Mouse (Mus musculus) hindbrain, embryonic 15.5 days (tissue): ENCODE results near the gene Cd300a. TPM values are rescaled to one million over a fixed set of nuclear protein-coding genes. Genes with fewer than 3 reads are reported as not detected.

Experiments used
- ATAC-seq: fragments of 200-750 bp; cut with Nextera tagmentation; 2 replicates; pipeline ENCODE4 v1.8.0; 2017; ENCODE audit warnings: low read depth, moderate number of reproducible peaks, moderate TSS enrichment; ENCODE audit not compliant: low FRiP score
- H3K27ac ChIP-seq: fragments of 300-500 bp; sonication (generic); replicated peaks from 2 replicates; pipeline ENCODE4 v1.5.1; 2015; ENCODE audit warnings: mild to moderate bottlenecking, inconsistent platforms
- H3K27me3 ChIP-seq: fragments of 300-500 bp; sonication (generic); 2 replicates; pipeline ENCODE4 v1.6.1; 2015; ENCODE audit warnings: control low read depth, inconsistent platforms
- H3K36me3 ChIP-seq: fragments of 300-500 bp; sonication (generic); 2 replicates; pipeline ENCODE4 v1.6.1; 2015; ENCODE audit warnings: control low read depth, inconsistent platforms
- H3K4me1 ChIP-seq: fragments of 300-500 bp; sonication (generic); replicated peaks from 2 replicates; pipeline ENCODE4 v1.6.1; 2015; ENCODE audit warnings: control low read depth, inconsistent platforms
- H3K4me2 ChIP-seq: fragments of 300-500 bp; sonication (generic); 2 replicates; pipeline ENCODE4 v1.6.1; 2015; ENCODE audit warnings: moderate library complexity, mild to moderate bottlenecking, inconsistent platforms
- H3K4me3 ChIP-seq: fragments of 300-500 bp; sonication (generic); 2 replicates; pipeline ENCODE4 v1.5.1; 2015; ENCODE audit warnings: mild to moderate bottlenecking, inconsistent platforms
- H3K9ac ChIP-seq: fragments of 300-500 bp; sonication (generic); 2 replicates; pipeline ENCODE4 v1.6.1; 2015; ENCODE audit warnings: inconsistent platforms
- H3K9me3 ChIP-seq: fragments of 300-500 bp; sonication (generic); 2 replicates; pipeline ENCODE4 v1.6.1; 2016; ENCODE audit warnings: control low read depth, inconsistent platforms
- WGBS: fragments of 180-500 bp; shearing (Covaris S2); methylation state at CpG from one replicate; pipeline ENCODE4 v1.1.7; 2015; 5-methylcytosine and 5-hydroxymethylcytosine counted together
- polyA plus RNA-seq: library from polyadenylated mRNA; unstranded; fragments of >200 nt; fragmentation: Nextera tagmentation; extraction: Ambion mirVana; gene quantifications from 2 replicates; pipeline ENCODE4 v1.2.1, GENCODE M21; 2015

Cd300a gene
- polyA plus RNA-seq, 1 experiment from 2014 or later: 1.4 TPM

DNA sequence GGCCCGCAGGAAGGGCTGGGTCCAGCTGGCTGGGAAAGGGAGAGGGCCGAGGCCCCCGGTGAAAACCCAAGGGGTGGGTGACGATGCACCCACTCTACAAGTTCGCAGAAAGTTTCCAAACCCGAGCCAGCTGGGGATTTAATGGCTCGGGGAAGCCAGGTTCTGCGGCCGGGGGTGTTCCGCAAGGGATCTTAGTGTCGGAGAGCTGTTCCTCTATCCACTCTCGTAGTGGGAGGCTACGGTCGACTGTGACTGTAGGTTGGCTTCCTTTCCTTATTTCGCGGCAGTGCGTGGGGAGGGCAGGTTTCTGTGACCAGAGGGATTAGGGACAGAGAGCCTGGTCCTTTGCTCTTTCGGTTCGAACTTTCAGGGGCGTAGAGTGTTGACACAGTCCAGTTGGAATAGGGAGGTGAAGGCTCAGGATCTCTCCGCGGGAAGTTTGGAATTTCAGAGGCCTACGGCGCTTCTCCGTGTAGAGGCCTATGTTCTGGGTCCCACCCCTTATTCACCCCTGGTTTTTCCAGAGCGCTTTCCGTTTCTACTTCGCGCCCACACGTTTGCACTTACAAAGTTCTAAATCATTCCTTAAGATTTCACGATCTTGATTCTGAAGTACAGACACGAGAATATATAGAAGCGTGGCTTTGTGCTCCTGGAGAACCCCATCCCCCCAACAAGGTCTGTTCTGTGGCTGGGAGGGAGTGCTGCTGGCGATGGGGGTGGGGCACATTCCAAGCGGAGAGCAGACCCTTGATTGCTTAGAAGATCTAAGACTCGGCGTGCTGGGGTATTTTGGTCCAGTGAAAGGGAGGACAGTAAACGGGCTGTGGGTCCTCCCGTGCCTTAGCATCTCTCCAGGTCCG lies 37.3 kb upstream of the Cd300a start:
- Histone ChIP-seq H3K9me3 (no peaks in the 10 kb centered on the region), H3K9ac (peak overlapping the region; percentile 40), H3K4me3 (peak overlapping the region; percentile 54), H3K4me1 (peaks cover 30% of the 10 kb centered on the region), H3K36me3 (no peaks in the 10 kb centered on the region), H3K27ac (peak overlapping the region; percentile 61; the same call in 1 of the 2 replicates), H3K27me3 (peaks cover 49% of the 10 kb centered on the region), H3K4me2 (peak overlapping the region; percentile 89)
- 2% methylated on average over 40 of the region's 40 CpGs for WGBS
- ATAC-seq: no peak

DNA sequence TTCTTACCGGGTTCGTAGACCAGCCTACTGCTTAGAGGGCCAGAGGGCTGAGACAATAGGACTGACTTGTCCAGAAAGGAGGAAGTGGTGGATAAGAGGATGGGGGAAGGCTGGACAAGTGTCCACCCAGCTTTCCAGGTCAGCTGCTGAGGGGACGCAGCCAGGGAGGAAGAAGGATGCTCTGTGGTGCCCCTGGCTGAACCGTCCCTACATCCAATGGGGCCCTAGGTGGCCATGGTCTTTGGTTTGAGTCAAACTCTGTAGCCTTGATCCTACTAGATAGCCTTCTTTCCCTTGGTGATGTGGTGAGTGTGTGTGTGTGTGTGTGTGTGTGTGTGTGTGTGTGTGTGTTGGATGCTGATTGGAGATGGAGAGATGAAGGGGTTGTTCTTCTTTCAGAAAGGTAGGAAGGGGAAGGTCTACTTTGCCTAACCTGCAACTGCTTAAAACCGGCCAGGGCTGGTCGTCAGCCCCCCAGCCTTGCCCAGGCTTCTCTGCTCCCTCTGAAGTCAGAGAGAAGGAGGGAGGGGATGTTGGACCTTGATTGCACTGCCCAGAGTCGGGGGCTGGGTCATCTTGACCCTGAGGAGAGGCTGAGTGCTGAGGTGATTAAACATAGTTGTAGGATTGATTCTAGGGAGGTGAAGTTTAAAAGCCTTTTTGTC lies 36.5 kb upstream of the Cd300a start:
- Histone ChIP-seq H3K9me3 (no peaks in the 10 kb centered on the region), H3K27me3 (peaks cover 49% of the 10 kb centered on the region), H3K36me3 (no peaks in the 10 kb centered on the region), H3K9ac (no peak overlapping the region), H3K27ac (no peak overlapping the region), H3K4me3 (peak overlapping the region; percentile 54), H3K4me2 (peak overlapping the region; percentile 89), H3K4me1 (peaks cover 30% of the 10 kb centered on the region)
- ATAC-seq: no peak
- WGBS: 21% methylated on average over 7 of the region's 7 CpGs

DNA sequence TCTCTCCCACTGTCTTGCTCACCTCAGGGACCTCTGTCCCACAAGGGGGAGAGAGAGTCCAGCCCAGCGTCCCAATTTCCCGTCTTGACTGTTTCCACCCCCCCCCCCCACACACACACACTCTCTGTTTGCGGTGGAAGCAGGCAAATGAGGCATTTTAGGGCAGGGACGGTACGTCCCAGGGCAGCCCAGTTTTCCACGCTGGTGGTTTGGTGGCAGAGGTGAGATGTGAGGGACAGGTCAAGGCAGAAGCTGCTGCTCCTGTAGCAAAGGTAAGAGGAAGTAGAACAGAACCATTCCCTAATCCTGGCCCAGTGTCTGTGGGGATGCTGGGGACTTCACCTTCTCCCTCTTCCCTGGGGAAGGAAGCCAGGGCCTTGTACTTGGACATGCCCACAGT lies 35.3 kb upstream of the Cd300a start:
- no peak for ATAC-seq
- Histone ChIP-seq H3K36me3 (no peaks in the 10 kb centered on the region), H3K4me2 (no peak overlapping the region), H3K27ac (no peak overlapping the region), H3K9ac (no peak overlapping the region), H3K9me3 (no peaks in the 10 kb centered on the region), H3K4me1 (peaks cover 30% of the 10 kb centered on the region), H3K4me3 (no peak overlapping the region), H3K27me3 (peaks cover 40% of the 10 kb centered on the region)
- 83% methylated on average over 6 of the region's 6 CpGs for WGBS

DNA sequence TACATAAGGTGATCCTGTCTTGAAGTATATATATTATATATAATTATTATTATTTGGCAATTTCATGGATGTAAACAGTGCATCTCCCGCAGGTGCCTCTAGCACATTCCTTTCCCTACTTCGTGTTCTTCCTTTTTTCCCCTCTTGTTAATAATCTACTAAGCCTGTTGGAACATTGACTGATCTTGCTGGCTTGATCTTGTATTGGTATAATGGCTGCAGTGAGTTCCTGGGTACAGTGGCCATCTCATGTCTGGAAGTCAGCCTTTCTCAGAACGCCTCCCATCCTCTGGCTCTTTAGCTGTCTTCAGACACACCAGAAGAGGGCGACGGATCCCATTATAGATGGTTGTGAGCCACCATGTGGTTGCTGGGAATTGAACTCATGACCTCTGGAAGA lies 33.7 kb upstream of the Cd300a start:
- no peak for ATAC-seq
- Histone ChIP-seq H3K4me1 (peaks cover 20% of the 10 kb centered on the region), H3K4me3 (no peak overlapping the region), H3K9me3 (no peaks in the 10 kb centered on the region), H3K9ac (no peak overlapping the region), H3K27ac (no peak overlapping the region), H3K4me2 (no peak overlapping the region), H3K36me3 (no peaks in the 10 kb centered on the region), H3K27me3 (peaks cover 35% of the 10 kb centered on the region)
- WGBS: 90% methylated on average over 5 of the region's 5 CpGs

DNA sequence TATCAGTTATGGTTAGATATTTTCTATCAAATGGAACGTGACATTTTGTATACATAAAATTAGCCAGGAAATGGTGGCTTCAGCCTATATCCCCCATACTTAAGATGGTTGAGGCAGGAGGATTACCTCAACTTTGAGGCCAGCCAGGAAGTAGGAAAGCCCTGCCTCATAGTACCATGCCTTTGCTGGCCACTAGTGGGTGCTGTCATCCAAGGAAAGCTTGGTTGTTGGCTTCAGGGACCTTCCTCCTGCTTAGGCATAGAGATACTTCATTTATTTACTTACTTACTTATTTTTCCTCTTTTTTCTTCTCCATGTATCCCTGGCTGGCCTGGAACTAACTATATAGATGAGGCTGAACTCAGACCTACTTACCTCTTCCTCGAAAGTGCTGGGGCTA lies 31.2 kb upstream of the Cd300a start:
- 92% methylated on average over 2 of the region's 2 CpGs for WGBS
- ATAC-seq: no peak
- no peak overlapping the region for H3K4me3 ChIP-seq

DNA sequence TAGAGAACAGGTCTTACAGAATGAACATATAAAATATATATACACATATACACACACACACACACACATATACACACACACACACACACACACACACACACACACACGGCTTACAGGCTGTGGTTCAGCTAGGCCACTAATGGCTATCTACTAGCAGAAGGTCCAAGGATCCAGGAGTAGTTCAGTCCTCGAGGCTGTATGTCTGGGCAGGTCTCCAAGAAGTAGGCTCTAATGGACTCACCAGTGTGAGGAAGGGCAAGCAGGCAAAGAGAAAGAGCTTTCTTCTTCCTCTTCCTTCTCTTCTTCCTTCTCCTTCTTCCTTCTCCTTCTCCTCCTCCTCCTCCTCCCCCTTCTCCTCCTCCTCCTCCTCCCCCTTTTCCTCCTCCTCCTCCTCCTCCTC lies 28.8 kb upstream of the Cd300a start:
- 70% methylated on average over 2 of the region's 2 CpGs for WGBS
- H3K4me1 ChIP-seq: 0 out of 2 replicates have a peak, but pooled peaks cover 3% of the 10 kb centered on the region

More for the DNA sequence above, 31.2 kb upstream of the Cd300a start:
- Histone ChIP-seq H3K4me1 (no peaks in the 10 kb centered on the region), H3K36me3 (no peaks in the 10 kb centered on the region), H3K9me3 (no peaks in the 10 kb centered on the region), H3K4me2 (no peak overlapping the region), H3K9ac (no peak overlapping the region), H3K27me3 (peaks cover 10% of the 10 kb centered on the region), H3K27ac (no peak overlapping the region)

DNA sequence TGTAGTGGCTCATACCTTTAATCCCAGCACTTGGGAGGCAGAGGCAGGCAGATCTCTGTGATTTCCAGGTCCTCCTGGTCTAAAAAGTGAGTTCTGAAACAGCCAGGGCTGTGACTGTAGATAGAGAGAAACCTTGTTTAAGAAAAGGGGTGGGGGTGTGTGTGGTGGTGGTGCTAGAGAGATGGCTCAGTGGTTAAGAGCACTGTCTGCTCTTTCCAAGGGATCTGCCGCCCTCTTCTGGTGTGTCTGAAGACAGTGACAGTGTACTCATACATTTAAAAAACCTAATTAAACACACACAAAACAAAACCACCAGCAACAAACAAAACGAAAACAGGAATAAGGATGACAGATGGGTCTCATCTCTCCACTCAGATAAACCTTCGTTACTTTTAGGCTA lies 27.2 kb upstream of the Cd300a start:
- no peak overlapping the region for H3K9ac ChIP-seq
- H3K27me3 ChIP-seq: no peaks in the 10 kb centered on the region
- WGBS: 91% methylated on average over 3 of the region's 3 CpGs
- ATAC-seq: no peak
- no peak overlapping the region for H3K4me2 ChIP-seq
- H3K9me3 ChIP-seq: no peaks in the 10 kb centered on the region
- no peak overlapping the region for H3K27ac ChIP-seq
- peaks cover 16% of the 10 kb centered on the region for H3K4me1 ChIP-seq
- no peaks in the 10 kb centered on the region for H3K36me3 ChIP-seq
- no peak overlapping the region for H3K4me3 ChIP-seq

More for the DNA sequence above, 28.8 kb upstream of the Cd300a start:
- Histone ChIP-seq H3K27me3 (no peaks in the 10 kb centered on the region), H3K9me3 (no peaks in the 10 kb centered on the region), H3K9ac (no peak overlapping the region), H3K4me2 (no peak overlapping the region), H3K36me3 (no peaks in the 10 kb centered on the region), H3K4me3 (no peak overlapping the region), H3K27ac (no peak overlapping the region)
- no peak for ATAC-seq

DNA sequence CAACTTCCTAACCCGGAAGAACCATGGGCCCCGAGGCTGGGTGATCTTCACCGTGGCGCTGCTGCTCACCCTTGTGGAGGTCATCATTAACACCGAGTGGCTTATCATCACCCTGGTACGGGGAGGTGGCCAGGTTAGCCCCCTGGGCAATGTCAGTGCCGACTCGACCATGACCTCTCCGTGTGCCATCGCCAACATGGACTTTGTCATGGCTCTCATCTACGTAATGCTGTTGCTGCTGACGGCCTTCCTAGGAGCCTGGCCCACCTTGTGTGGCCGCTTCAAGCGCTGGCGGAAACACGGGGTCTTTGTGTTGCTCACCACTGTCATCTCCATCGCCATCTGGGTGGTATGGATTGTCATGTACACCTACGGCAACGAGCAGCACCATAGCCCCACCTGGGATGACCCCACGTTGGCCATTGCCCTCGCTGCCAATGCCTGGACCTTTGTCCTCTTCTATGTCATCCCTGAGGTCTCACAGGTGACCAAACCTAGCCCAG lies 25.9 kb upstream of the Cd300a start:
- no peak for ATAC-seq
- H3K4me1 ChIP-seq: peaks cover 16% of the 10 kb centered on the region
- no peak overlapping the region for H3K9ac ChIP-seq
- no peak overlapping the region for H3K4me3 ChIP-seq
- H3K9me3 ChIP-seq: no peaks in the 10 kb centered on the region
- no peaks in the 10 kb centered on the region for H3K36me3 ChIP-seq
- 96% methylated on average over 21 of the region's 21 CpGs for WGBS
- no peak overlapping the region for H3K4me2 ChIP-seq
- H3K27ac ChIP-seq: no peak overlapping the region
- no peaks in the 10 kb centered on the region for H3K27me3 ChIP-seq

DNA sequence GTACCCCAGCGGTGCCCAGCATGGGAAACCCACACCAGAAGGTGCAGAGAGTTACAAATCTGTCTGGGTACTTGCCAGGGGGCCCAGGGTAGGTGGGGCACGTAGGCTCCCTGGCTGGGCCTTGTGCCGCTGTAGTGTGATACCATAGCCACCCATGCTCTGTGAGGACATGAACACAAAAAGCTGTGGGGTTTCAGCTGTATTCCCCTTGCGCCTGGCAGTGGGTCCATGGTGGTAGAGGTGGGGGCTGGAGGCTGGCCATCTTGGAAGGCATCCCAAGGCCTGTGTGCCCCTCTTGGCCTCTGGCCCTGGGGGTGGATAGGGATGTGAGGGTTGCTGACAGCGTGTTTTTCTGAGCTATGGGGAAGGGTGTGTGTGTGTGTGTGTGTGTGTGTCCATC lies 23.8 kb upstream of the Cd300a start:
- Histone ChIP-seq H3K9me3 (no peaks in the 10 kb centered on the region), H3K27me3 (no peaks in the 10 kb centered on the region), H3K4me3 (no peak overlapping the region), H3K36me3 (no peaks in the 10 kb centered on the region), H3K4me2 (no peak overlapping the region), H3K27ac (no peak overlapping the region), H3K9ac (no peak overlapping the region), H3K4me1 (peaks cover 16% of the 10 kb centered on the region)
- no peak for ATAC-seq
- 79% methylated on average over 5 of the region's 5 CpGs for WGBS

DNA sequence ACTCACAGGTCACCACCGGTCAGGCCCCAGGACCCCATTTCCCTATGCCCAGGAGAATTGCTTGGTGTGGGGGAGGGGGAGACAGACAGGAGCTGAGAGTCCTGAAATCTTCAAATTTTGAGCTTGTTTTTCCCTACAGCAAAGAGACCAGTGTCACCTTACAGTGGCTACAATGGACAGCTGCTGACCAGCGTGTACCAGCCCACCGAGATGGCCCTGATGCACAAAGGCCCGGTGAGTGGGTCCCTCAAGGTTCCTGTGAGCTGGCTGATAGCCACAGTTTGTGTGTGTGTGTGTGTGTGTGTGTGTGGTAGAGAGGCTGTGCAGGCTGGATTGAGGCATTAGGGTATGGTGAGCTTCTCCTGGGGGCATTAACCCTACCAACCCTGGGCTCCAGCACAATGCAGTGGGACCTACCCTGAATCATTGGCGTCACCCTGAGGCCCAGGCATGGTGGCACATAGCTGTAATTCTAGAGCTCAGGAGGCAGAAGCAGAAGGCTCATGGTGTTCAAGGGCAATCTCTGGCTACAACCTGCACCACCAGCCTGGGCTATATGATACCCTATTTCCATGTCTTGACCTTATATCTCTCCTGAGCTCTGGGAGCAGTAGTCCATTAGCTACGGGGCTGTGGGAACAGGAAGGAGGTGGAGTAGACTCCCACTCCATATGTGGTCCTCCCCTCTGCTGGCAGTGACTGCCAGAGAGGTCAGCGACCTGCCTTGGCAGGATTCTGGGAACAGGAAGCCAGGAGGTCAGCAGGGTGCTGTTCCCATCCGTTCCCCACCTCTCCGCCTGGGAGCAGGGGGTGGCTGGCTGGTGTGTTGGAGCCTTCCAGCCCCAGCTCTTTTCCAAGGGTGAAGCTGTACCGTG lies 23.1 kb upstream of the Cd300a start:
- H3K27me3 ChIP-seq: no peaks in the 10 kb centered on the region
- no peak overlapping the region for H3K9ac ChIP-seq
- H3K36me3 ChIP-seq: no peaks in the 10 kb centered on the region
- no peak overlapping the region for H3K4me3 ChIP-seq
- H3K9me3 ChIP-seq: no peaks in the 10 kb centered on the region
- ATAC-seq: no peak
- no peak overlapping the region for H3K27ac ChIP-seq
- H3K4me1 ChIP-seq: peaks cover 16% of the 10 kb centered on the region
- H3K4me2 ChIP-seq: no peak overlapping the region
- 56% methylated on average over 10 of the region's 10 CpGs for WGBS

DNA sequence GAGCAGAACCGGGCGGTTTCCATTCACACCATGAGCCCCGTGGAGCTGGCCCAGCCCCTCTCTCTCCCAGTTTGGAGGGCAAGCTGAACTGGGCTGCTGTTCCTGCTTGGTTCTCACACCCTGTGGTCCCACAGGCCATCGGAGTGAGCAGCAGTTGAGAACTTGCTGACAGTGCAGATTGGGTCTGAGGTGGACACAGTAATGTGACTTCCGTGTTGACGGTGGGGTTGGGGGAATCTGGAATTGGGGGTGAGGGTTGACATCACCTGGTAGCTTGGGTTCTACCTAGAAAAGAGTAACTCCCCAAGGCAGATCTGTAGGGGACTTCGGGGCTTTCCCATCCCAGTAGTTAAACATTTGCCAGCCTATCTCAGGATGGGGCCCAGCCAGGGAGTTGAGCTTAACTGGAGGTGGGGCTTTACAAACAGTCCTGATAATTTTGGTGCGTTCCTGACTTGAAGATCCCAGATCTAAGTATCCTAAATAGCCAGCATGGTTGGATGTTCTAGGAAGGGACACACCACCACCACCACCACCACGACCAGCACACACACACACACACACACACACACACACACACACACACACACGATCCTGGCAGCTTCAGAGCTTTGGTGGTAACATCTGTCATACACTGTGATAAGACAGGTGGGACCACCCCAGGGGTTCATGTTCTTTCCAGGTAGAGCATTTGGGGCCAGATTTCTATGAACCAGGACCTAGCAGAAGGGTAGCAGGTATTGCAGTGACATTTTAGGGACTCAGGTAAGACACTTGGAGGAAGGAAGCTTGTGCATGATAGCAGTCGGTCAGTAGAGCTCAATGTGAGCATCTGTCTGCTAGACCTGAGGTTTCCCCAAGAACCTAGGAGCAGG lies 22.2 kb upstream of the Cd300a start:
- Histone ChIP-seq H3K27me3 (no peaks in the 10 kb centered on the region), H3K4me1 (peaks cover 16% of the 10 kb centered on the region), H3K4me3 (no peak overlapping the region), H3K9me3 (no peaks in the 10 kb centered on the region), H3K36me3 (no peaks in the 10 kb centered on the region), H3K27ac (no peak overlapping the region), H3K9ac (no peak overlapping the region), H3K4me2 (no peak overlapping the region)
- no peak for ATAC-seq
- WGBS: 62% methylated on average over 11 of the region's 11 CpGs
